Mouse (Mus musculus) A20 (cell line): ENCODE data around the gene Ppfia3.

ENCODE experiments used
- DNase-seq: peaks from one replicate; pipeline ENCODE4 v3.0.0-alpha.2; 2011; ENCODE audit warnings: low read depth, low spot score

Ppfia3 gene

GRCm38 (mm10) chr7:45313495-45313894, 53.3 kb downstream of the Ppfia3 start:
- DNase-seq = no peak

- no peak for DNase-seq
Measured at GRCm38 (mm10) chr7:45312686-45313453, 53.9 kb downstream of the Ppfia3 start.

- DNase-seq = no peak
Measured at GRCm38 (mm10) chr7:45312023-45312422, 54.8 kb downstream of the Ppfia3 start.

GRCm38 (mm10) chr7:45309455-45309854, 57.4 kb downstream of the Ppfia3 start:
- peak; percentile 76 for DNase-seq

- no peak for DNase-seq
Measured at GRCm38 (mm10) chr7:45308551-45309240, 58.1 kb downstream of the Ppfia3 start.

- DNase-seq = peak; percentile 89
Measured at GRCm38 (mm10) chr7:45305275-45305674, 61.5 kb downstream of the Ppfia3 start.

- DNase-seq = peak; percentile 16
Measured at GRCm38 (mm10) chr7:45304869-45305268, 62.0 kb downstream of the Ppfia3 start.

- DNase-seq = no peak
Measured at GRCm38 (mm10) chr7:45302626-45303025, 64.2 kb downstream of the Ppfia3 start.

GRCm38 (mm10) chr7:45300270-45300669, 66.5 kb downstream of the Ppfia3 start:
- DNase-seq = peak; percentile 51

- peak; percentile 88 for DNase-seq
Measured at GRCm38 (mm10) chr7:45299752-45300151, 67.1 kb downstream of the Ppfia3 start.

GRCm38 (mm10) chr7:45297563-45297962, 69.3 kb downstream of the Ppfia3 start:
- DNase-seq = peak; percentile 24

- no peak for DNase-seq
Measured at GRCm38 (mm10) chr7:45296626-45297025, 70.2 kb downstream of the Ppfia3 start.
